ENCODE assay signal across 9 mouse cellular contexts in the genomic region with DNA sequence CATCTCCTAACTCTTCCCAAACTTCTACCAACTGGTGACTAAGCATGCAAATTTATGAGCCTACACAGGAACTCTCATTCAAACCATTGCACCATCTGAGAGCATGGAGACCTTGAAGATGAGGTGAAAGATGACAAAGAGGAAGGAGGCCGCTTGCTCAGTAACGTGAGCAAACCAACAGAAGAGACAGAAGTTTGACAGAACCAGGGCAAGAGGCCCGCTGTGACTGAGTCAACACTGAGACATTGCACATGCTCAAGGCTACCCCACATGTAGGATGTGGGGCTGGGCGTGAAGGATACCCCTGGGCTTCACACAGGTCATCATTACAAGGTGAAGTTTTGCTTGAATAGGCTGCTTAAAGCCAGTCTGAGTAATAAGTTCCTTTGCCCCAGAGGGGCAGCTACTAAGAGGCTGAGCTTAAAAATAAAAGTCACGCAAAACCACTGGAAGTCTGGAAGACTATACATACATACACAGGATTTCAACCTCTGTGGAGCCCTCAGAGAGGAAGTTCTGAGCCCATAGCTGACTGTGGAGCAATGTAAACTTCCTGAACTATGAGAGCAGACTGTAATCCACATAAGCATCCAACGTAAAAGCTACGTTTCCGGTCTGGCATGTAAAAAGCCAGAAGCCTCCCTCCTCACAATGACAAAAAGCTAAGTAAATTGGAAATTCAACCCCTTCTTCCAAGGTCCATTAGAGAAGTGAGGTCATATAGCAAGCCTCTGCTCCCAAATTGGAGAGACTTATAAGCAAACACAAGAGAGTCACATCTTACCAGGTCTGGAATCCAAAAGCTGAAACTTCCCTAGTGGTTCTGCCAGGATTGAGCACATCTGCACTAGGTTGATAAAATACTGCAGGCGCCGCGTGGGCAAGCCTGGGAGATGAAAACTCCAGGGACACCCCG. TPM values are rescaled to one million over a fixed set of nuclear protein-coding genes. Genes with fewer than 3 reads are reported as not detected.
A peak's percentile ranks its signal among the peaks of the same experiment; 100 is the strongest.
DNase-seq lines count a peak whose midpoint lies in the region; ATAC-seq and TF ChIP-seq lines count a peak whose summit lies in the region.
"Had no signal": no experiment of that assay in that cellular context is flagged by ENCODE, and none has a peak within 500 bp of the region (broad histone marks: within the 10 kb centered on the region; RNA-seq: fewer than 3 reads in every experiment).

No protein-coding gene starts in this region.

- no peak for TF ChIP-seq POLR2A in heart, adult 2 months (IDR thresholded peaks at IDR 0.05; ENCODE audit: insufficient read depth, low read depth, low read length)

- peak overlapping the region; percentile 64 for H3K27ac ChIP-seq in heart, adult 2 months
- 0 out of 2 replicates have a peak overlapping the region, but pooled peaks have one; percentile 38 for H3K27ac ChIP-seq in neural tube, embryonic 13.5 days (replicated peaks)
- peak overlapping the region; percentile 9; the same call in 1 of the 2 replicates for H3K27ac ChIP-seq in limb, embryonic 11.5 days (replicated peaks; ENCODE audit: low read depth, low read length)

- peak overlapping the region; percentile 5; the same call in 1 of the 2 replicates for H3K4me3 ChIP-seq in heart, adult 2 months
- no peak overlapping the region for H3K4me3 ChIP-seq in neural tube, embryonic 13.5 days
- H3K4me3 ChIP-seq in limb, embryonic 11.5 days (ENCODE audit: low read depth, low read length), result no peak overlapping the region

- H3K27me3 ChIP-seq in heart, adult 2 months (ENCODE audit: control insufficient read depth, insufficient read depth, low read length), result no peaks in the 10 kb centered on the region
- H3K27me3 ChIP-seq in neural tube, embryonic 13.5 days, result no peaks in the 10 kb centered on the region
- no peaks in the 10 kb centered on the region for H3K27me3 ChIP-seq in limb, embryonic 11.5 days (ENCODE audit: control insufficient read depth, insufficient read depth, low read length)

- H3K9ac ChIP-seq in heart, adult 2 months (ENCODE audit: low read depth, low read length), result no peak overlapping the region; the same call in 1 of the 2 replicates
- H3K9ac ChIP-seq in neural tube, embryonic 13.5 days, result no peak overlapping the region
- no peak overlapping the region for H3K9ac ChIP-seq in limb, embryonic 11.5 days (ENCODE audit: low read length)

- no peaks in the 10 kb centered on the region; the same call in 1 of the 2 replicates for H3K36me3 ChIP-seq in heart, adult 2 months (ENCODE audit: control insufficient read depth, insufficient read depth, low read length)
- no peaks in the 10 kb centered on the region for H3K36me3 ChIP-seq in neural tube, embryonic 13.5 days
- H3K36me3 ChIP-seq in limb, embryonic 11.5 days (ENCODE audit: control insufficient read depth, insufficient read depth, low read length), result no peaks in the 10 kb centered on the region

- DNase-seq in heart, adult 2 months, result no peak
- DNase-seq in heart, adult 18-20 months, result no peak
- no peak for DNase-seq in neural tube, embryonic 10.5 days (ENCODE audit: extremely low spot score, low spot score)
- DNase-seq in limb, embryonic 11.5 days (ENCODE audit: low spot score), result no peak
- no peak for DNase-seq in embryo, embryonic 11 days

- TF ChIP-seq CTCF in heart, adult 2 months (IDR thresholded peaks at IDR 0.05), result 0 out of 2 replicates have a peak, but pooled peaks have one; percentile 12

- peak overlapping the region; percentile 16; the same call in 1 of the 2 replicates for H3K4me2 ChIP-seq in neural tube, embryonic 13.5 days
- H3K4me2 ChIP-seq in limb, embryonic 11.5 days (ENCODE audit: low read depth, severe bottlenecking), result no peak overlapping the region

- no peaks in the 10 kb centered on the region for H3K79me2 ChIP-seq in heart, adult 2 months (replicated peaks; ENCODE audit: control insufficient read depth, insufficient read depth, low read length)

- no peak for ATAC-seq in neural tube, embryonic 13.5 days (ENCODE audit: low read depth)
- no peak for ATAC-seq in limb, embryonic 11.5 days (ENCODE audit: insufficient number of reproducible peaks, low FRiP score, low TSS enrichment, low read depth)
- no peak for ATAC-seq in cerebellum, adult (ENCODE audit: insufficient number of reproducible peaks, low FRiP score, low TSS enrichment)
- no peak for ATAC-seq in megakaryocyte progenitor cell, adult 5-6 weeks (replicated peaks; ENCODE audit: poor library complexity)

- H3K9me3 ChIP-seq in neural tube, embryonic 13.5 days, result no peaks in the 10 kb centered on the region
- no peaks in the 10 kb centered on the region for H3K9me3 ChIP-seq in limb, embryonic 11.5 days (ENCODE audit: control insufficient read depth, low read length)

- 37% methylated on average over 12 of the region's 12 CpGs for WGBS in heart, adult 2 months
- 75% methylated on average over 12 of the region's 12 CpGs for WGBS in neural tube, embryonic 13.5 days
- 74% methylated on average over 12 of the region's 12 CpGs for WGBS in limb, embryonic 11.5 days

- intact Hi-C loops in heart, adult 2 months (cut with DNase I), result loop anchor here (5.0 kb wide), 1 partner anchor 205 kb away; no protein-coding TSS in a partner anchor

- TF ChIP-seq EP300 in heart, adult 2 months (IDR thresholded peaks at IDR 0.05; ENCODE audit: insufficient read depth, low read depth, low read length), result no peak

- H3K4me1 ChIP-seq in heart, adult 2 months (ENCODE audit: control insufficient read depth, insufficient read depth, low read length), result peaks cover 12% of the 10 kb centered on the region
- H3K4me1 ChIP-seq in neural tube, embryonic 13.5 days (replicated peaks), result peaks cover 14% of the 10 kb centered on the region
- peaks cover 7% of the 10 kb centered on the region; the same call in 1 of the 2 replicates for H3K4me1 ChIP-seq in limb, embryonic 11.5 days (ENCODE audit: control insufficient read depth, insufficient read depth, low read length)

RNA-seq across cellular contexts. Expression of a gene that starts 16.5 kb away (rescaled TPM):
- total RNA-seq in heart, adult 2 months (2021), result 100 to 1,000 TPM; 169 to 195 TPM
- 39.5 and 67.4 TPM in 2 replicates for polyA plus RNA-seq in heart, adult 2 months (2012; rRNA removed)
- 100 to 1,000 TPM; 152 to 155 TPM for total RNA-seq in heart, adult 18-20 months (2021)
- 18.5 and 19.6 TPM in 2 replicates for polyA plus RNA-seq in neural tube, embryonic 13.5 days (2015; fragmentation: Nextera tagmentation; extraction: Ambion mirVana)
- polyA plus RNA-seq in limb, embryonic 11.5 days (2014; fragmentation: Nextera tagmentation; extraction: Ambion mirVana), result 17.8 and 18.3 TPM in 2 replicates
- total RNA-seq in megakaryocyte progenitor cell, adult 5-6 weeks (2015), result not detected in 2 replicates
- total RNA-seq in megakaryocyte progenitor cell, adult 5-6 weeks (2017), result not detected in 2 replicates
- total RNA-seq: hematopoietic stem cell, adult 5-6 weeks had no signal

Comparison
In these comparisons a context has a peak if more than half of its experiments do, and no peak if none do; other contexts are left out.
1. H3K27ac ChIP-seq: peak in every context shown above with its lines; median percentile 64 in heart, adult 2 months; 38 in neural tube, embryonic 13.5 days; 9 in limb, embryonic 11.5 days.
2. RNA of a gene that starts 16.5 kb away (total RNA-seq): 169 to 195 TPM in heart, adult 2 months and 152 to 155 TPM in heart, adult 18-20 months; not detected in megakaryocyte progenitor cell, adult 5-6 weeks; every median in the first group is over 100 times any median in the second.